Mouse (Mus musculus) liver, postnatal 0 days (tissue): Measurements from ENCODE around the gene Garem2. TPM values are rescaled to one million over a fixed set of nuclear protein-coding genes. Genes with fewer than 3 reads are reported as not detected.

Experiments used
- ATAC-seq: fragments of 200-750 bp; cut with Nextera tagmentation; 2 replicates; pipeline ENCODE4 v1.8.0; 2017; ENCODE audit warnings: mild to moderate bottlenecking, moderate library complexity
- DNase-seq: peaks from one replicate; pipeline ENCODE4 v3.0.0-alpha.2; 2016
- H3K27ac ChIP-seq: fragments of 300-500 bp; sonication (generic); 2 replicates; pipeline ENCODE4 v1.5.1; 2014; ENCODE audit warnings: antibody characterized with exemption, moderate library complexity, mild to moderate bottlenecking, low read depth
- H3K27me3 ChIP-seq: fragments of 300-500 bp; sonication (generic); 2 replicates; pipeline ENCODE4 v1.6.1; 2014; ENCODE audit warnings: low read length, control low read depth, mixed read lengths; ENCODE audit not compliant: insufficient read depth
- H3K36me3 ChIP-seq: fragments of 300-500 bp; sonication (generic); replicated peaks from 2 replicates; pipeline ENCODE4 v1.6.1; 2014; ENCODE audit warnings: mild to moderate bottlenecking, control low read depth, low read length, moderate library complexity, mixed read lengths; ENCODE audit not compliant: insufficient read depth
- H3K4me1 ChIP-seq: fragments of 300-500 bp; sonication (generic); 2 replicates; pipeline ENCODE4 v1.6.1; 2014; ENCODE audit warnings: antibody characterized with exemption, mild to moderate bottlenecking, control low read depth; ENCODE audit not compliant: insufficient read depth
- H3K4me2 ChIP-seq: fragments of 300-500 bp; sonication (generic); 2 replicates; pipeline ENCODE4 v1.6.1; 2014; ENCODE audit warnings: low read depth, mild to moderate bottlenecking, low read length, moderate library complexity, mixed read lengths
- H3K4me3 ChIP-seq: fragments of 300-500 bp; sonication (generic); 2 replicates; pipeline ENCODE4 v1.5.1; 2014; ENCODE audit warnings: low read depth, low read length
- H3K9ac ChIP-seq: fragments of 300-500 bp; sonication (generic); replicated peaks from 2 replicates; pipeline ENCODE4 v1.6.1; 2014; ENCODE audit warnings: mild to moderate bottlenecking, moderate library complexity
- H3K9me3 ChIP-seq: fragments of 300-500 bp; sonication (generic); 2 replicates; pipeline ENCODE4 v1.6.1; 2016; ENCODE audit warnings: mild to moderate bottlenecking, control low read depth, low read length, mixed read lengths
- CTCF ChIP-seq: sonication (generic); IDR thresholded peaks from 2 replicates; pipeline ENCODE4 v1.5.1; 2016; ENCODE audit warnings: antibody characterized with exemption, low read depth
- EP300 ChIP-seq: IDR thresholded peaks from 2 replicates; pipeline ENCODE4 v1.6.1; 2016; ENCODE audit warnings: antibody characterized with exemption, low read depth, mild to moderate bottlenecking
- WGBS: fragments of 180-500 bp; shearing (Covaris S2); extraction: QIAGEN DNeasy Blood & Tissue Kit; methylation state at CpG from one replicate; pipeline ENCODE4 v1.1.7; 2014; ENCODE audit not compliant: insufficient replicate concordance; 5-methylcytosine and 5-hydroxymethylcytosine counted together
- polyA plus RNA-seq: library from polyadenylated mRNA; unstranded; fragments of >200 nt; fragmentation: Nextera tagmentation; extraction: Ambion mirVana; gene quantifications from 2 replicates; pipeline ENCODE4 v1.2.1, GENCODE M21; 2015

Garem2 gene
- polyA plus RNA-seq, 1 experiment from 2014 or later = 0.02 TPM

DNA sequence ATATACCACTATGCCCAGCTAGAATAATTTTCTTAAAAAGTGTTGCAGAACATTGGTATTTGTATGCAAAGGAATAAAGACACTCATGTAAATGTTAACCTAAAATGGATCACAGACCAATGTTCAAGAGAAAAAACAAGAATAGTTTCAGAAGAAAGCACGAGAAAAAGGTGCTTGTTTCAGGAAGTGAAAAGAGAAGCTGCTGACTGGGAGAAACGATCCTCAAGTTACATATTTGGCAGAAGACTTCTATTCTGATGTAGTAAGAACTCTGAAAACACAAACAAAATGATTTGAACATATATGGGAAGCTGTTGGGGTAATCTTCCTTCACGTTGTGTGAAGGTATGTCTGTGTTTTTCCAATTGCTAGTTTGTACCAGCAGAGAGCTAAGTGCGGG, 33.2 kb downstream of the Garem2 start:
- Histone ChIP-seq H3K27me3 (no peaks in the 10 kb centered on the region), H3K9ac (no peak overlapping the region), H3K4me2 (no peak overlapping the region), H3K9me3 (no peaks in the 10 kb centered on the region), H3K4me3 (no peak overlapping the region), H3K27ac (no peak overlapping the region), H3K36me3 (peaks cover 68% of the 10 kb centered on the region), H3K4me1 (no peaks in the 10 kb centered on the region)
- 83% methylated on average over 4 of the region's 4 CpGs for WGBS
- no peak for DNase-seq
- TF ChIP-seq EP300 = no peak
- no peak for TF ChIP-seq CTCF
- ATAC-seq = no peak

DNA sequence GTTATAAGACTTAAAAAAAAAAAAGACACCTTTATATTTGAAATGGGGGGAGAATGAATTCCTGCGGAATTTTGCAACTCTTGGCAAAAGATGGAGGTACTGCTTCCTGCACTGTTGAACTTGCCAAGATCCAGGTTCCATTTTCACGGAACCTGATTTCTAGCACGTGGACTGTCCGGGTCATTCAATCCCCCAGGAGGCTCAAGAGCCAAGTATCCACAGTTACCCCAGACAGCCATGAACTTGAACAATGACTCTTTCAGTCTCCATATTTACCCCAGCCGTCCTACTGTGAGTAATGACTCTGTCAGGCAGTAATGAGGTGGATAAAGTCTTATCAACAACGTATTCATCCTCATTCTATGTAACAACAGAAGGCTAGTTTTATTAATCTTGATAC, 41.6 kb downstream of the Garem2 start:
- no peak for DNase-seq
- no peak overlapping the region for H3K27ac ChIP-seq
- 84% methylated on average over 6 of the region's 6 CpGs for WGBS
- H3K4me1 ChIP-seq = peaks cover 5% of the 10 kb centered on the region; the same call in 1 of the 2 replicates
- TF ChIP-seq CTCF = no peak
- no peak for TF ChIP-seq EP300
- no peak overlapping the region for H3K9ac ChIP-seq
- no peak for ATAC-seq
- H3K36me3 ChIP-seq = peaks cover 36% of the 10 kb centered on the region
- no peaks in the 10 kb centered on the region for H3K27me3 ChIP-seq
- H3K9me3 ChIP-seq = no peaks in the 10 kb centered on the region
- H3K4me2 ChIP-seq = no peak overlapping the region
- H3K4me3 ChIP-seq = no peak overlapping the region

DNA sequence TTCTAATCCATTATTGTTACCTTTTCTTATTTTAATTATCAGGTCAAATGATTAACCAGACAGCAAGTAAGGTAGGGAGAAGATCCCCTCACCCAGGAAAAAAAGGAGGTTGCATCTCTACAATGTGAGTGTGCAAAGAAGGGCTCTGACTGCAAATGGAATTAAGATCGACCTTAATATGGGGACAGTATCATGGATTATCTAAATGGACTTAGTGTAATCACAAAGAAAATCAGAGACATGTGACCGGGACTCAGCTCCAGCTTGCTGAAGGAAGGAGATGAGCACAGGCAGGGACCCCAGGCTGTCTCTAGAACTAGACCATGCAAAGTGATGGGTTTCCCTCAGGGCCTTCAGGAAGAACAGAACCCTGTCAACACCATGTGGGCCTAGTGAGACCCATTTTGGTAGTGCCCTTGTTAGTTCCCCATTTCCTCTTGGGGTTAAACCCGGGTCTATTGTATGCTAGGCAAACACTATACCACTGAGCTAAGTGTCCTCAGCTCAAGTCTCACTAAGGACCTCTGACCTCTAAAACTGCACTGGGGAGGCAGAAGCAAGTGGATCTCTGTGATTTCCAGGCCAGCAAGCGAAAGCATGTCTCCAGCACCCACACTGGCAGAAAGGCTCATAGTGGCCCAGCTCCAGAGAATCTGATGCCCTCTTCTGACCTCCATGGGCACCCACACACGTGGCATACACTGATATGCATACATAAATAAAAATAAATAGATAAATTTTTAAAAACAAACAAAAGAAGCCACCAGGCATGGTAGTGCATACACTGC, 43.4 kb downstream of the Garem2 start:
- Histone ChIP-seq H3K36me3 (peaks cover 27% of the 10 kb centered on the region), H3K27ac (no peak overlapping the region), H3K4me1 (peaks cover 9% of the 10 kb centered on the region; the same call in 1 of the 2 replicates), H3K27me3 (no peaks in the 10 kb centered on the region), H3K9ac (no peak overlapping the region), H3K9me3 (no peaks in the 10 kb centered on the region), H3K4me2 (no peak overlapping the region), H3K4me3 (no peak overlapping the region)
- WGBS = 69% methylated on average over 5 of the region's 5 CpGs
- no peak for TF ChIP-seq CTCF
- no peak for TF ChIP-seq EP300
- DNase-seq = no peak
- ATAC-seq = no peak

DNA sequence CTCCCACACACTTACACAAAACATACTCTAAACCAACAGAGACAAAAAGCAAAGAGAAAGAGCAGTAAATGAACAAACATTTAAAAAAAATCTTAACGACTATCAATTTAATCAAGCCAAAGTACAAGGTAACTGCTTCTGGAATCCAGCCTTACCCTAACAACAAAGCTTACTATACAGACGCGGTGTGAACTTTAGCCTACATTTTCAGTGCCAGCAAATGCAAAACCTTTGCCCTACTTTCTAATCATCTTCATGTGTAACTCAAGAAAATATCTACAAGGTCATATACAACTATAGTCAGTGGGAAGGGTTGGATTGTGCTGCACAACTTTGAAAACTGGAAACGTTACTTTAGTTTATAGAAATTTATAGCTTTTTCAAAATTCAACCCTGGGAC, 47.0 kb downstream of the Garem2 start:
- peak; percentile 39 for ATAC-seq
- Histone ChIP-seq H3K4me1 (peaks cover 10% of the 10 kb centered on the region; the same call in 1 of the 2 replicates), H3K4me2 (peak overlapping the region; percentile 56; the same call in 1 of the 2 replicates), H3K9ac (peak overlapping the region; percentile 16), H3K27me3 (no peaks in the 10 kb centered on the region), H3K4me3 (no peak overlapping the region), H3K27ac (peak overlapping the region; percentile 94), H3K36me3 (peaks cover 3% of the 10 kb centered on the region), H3K9me3 (no peaks in the 10 kb centered on the region)
- TF ChIP-seq CTCF = no peak
- 69% methylated on average over 4 of the region's 4 CpGs for WGBS
- DNase-seq = peak; percentile 33

DNA sequence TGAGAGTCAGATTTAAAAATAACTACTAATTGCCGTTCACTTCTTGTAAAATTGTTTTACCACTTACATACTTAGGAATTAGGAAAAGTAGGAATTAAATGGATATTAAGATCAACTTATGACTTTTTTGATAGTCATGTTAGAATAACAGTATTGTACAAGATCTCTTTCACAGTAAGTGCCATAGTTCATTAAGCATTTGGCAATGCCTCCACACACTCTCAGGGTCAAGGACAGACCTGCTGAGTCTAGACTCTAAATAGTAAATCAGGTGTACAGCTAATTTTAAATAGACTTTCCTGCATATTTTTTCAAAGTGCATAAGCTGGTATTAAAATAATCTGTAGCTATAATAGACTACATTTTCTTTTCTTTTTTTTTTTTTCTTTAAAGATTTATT, 47.5 kb downstream of the Garem2 start:
- no peaks in the 10 kb centered on the region; the same call in none of the 2 replicates for H3K36me3 ChIP-seq
- no peak overlapping the region for H3K4me3 ChIP-seq
- peaks cover 10% of the 10 kb centered on the region; the same call in 1 of the 2 replicates for H3K4me1 ChIP-seq
- peak overlapping the region; percentile 94 for H3K27ac ChIP-seq
- no peak overlapping the region for H3K9ac ChIP-seq
- no peak overlapping the region for H3K4me2 ChIP-seq
- no peak; the same call in 1 of the 2 replicates for TF ChIP-seq EP300
- no peak for TF ChIP-seq CTCF
- DNase-seq (no peak), ATAC-seq (no peak; the same call in 1 of the 2 replicates)
- 64% methylated on average over 1 of the region's 1 CpGs for WGBS
- H3K27me3 ChIP-seq = no peaks in the 10 kb centered on the region
- H3K9me3 ChIP-seq = no peaks in the 10 kb centered on the region

DNA sequence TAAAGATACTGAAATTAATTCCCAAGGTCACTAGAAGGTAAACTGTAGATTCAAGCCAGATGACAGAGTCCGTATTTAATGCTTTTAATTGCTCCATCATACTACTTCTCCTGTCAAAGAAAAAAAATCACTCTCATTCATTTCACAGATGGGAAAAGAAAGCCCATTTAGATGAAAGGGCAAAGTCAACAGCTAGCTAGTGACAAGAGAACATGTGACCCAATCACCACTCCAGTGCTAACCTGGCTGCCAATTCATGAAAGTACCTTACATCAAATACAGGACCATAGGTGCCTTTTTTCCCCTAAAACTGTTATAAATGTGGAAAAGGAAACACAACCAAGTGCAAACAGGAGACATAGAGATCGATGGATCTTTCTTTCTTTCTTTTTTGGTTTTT, 48.3 kb downstream of the Garem2 start:
- peak overlapping the region; percentile 81; the same call in 1 of the 2 replicates for H3K4me2 ChIP-seq
- 83% methylated on average over 2 of the region's 2 CpGs for WGBS
- no peak overlapping the region for H3K9ac ChIP-seq
- H3K27ac ChIP-seq = peak overlapping the region; percentile 67
- no peaks in the 10 kb centered on the region for H3K9me3 ChIP-seq
- H3K36me3 ChIP-seq = no peaks in the 10 kb centered on the region; the same call in none of the 2 replicates
- no peak for DNase-seq
- H3K4me3 ChIP-seq = 0 out of 2 replicates have a peak overlapping the region, but pooled peaks have one; percentile 92
- no peak for ATAC-seq
- TF ChIP-seq EP300 (no peak), CTCF (no peak)
- H3K4me1 ChIP-seq = peaks cover 9% of the 10 kb centered on the region; the same call in 1 of the 2 replicates
- H3K27me3 ChIP-seq = no peaks in the 10 kb centered on the region
